28 mouse cellular contexts compared by ENCODE assay signal in the genomic region with DNA sequence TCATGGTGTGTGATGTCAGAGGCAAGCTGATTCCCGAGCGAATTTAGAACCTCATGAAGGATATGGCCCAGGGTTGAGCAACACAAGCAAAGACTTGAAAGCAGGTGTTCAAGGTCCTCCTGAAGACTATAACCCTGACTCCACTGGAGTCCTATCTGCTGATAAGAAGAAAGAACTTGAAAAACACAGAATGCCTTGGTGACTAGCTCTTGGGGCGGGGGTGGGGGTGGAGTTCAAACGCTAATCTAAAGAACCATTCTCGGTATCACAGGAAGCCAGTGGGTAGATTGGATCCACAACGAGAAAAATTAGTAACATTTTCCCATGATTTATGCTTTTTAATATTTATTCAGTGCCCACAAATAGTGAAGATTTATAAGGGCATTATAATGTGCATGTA.
"Had no signal": no experiment of that assay in that cellular context is flagged by ENCODE, and none has a peak within 500 bp of the region (broad histone marks: within the 10 kb centered on the region; RNA-seq: fewer than 3 reads in every experiment).

No protein-coding gene starts in this region.

- H3K27me3 ChIP-seq: heart, embryonic 13.5 days; heart, embryonic 15.5 days; hindbrain, embryonic 12.5 days; intestine, embryonic 15.5 days; kidney, embryonic 15.5 days; limb, embryonic 12.5 days; liver, embryonic 13.5 days had no signal

- H3K27ac ChIP-seq: gastrocnemius, adult 2 months; heart, adult 2 months; heart, embryonic 13.5 days; heart, embryonic 15.5 days; hindbrain, embryonic 10.5 days; hindbrain, embryonic 12.5 days; hindbrain, embryonic 14.5 days; intestine, embryonic 15.5 days; kidney, embryonic 15.5 days; kidney, postnatal 0 days; layer of hippocampus, adult 2 months; left cerebral cortex, adult 2 months; limb, embryonic 10.5 days; limb, embryonic 12.5 days; liver, embryonic 13.5 days had no signal

- H3K4me3 ChIP-seq: gastrocnemius, adult 2 months; heart, adult 2 months; heart, embryonic 13.5 days; heart, embryonic 15.5 days; hindbrain, embryonic 10.5 days; hindbrain, embryonic 12.5 days; intestine, embryonic 15.5 days; kidney, embryonic 15.5 days; layer of hippocampus, adult 2 months; left cerebral cortex, adult 2 months; limb, embryonic 10.5 days; limb, embryonic 12.5 days; liver, embryonic 13.5 days had no signal

- DNase-seq: gastrocnemius, adult 2 months; gastrocnemius, postnatal 10 days; gastrocnemius, postnatal 25 days; heart, adult 2 months; heart, postnatal 4 days; kidney, adult 18-20 months; kidney, adult 8-10 months; kidney, postnatal 14 days; kidney, postnatal 4 days; liver; liver, embryonic 13.5 days had no signal

- H3K36me3 ChIP-seq: heart, embryonic 13.5 days; heart, embryonic 15.5 days; hindbrain, embryonic 10.5 days; hindbrain, embryonic 12.5 days; intestine, embryonic 15.5 days; kidney, embryonic 15.5 days; limb, embryonic 10.5 days; limb, embryonic 12.5 days; liver, embryonic 13.5 days had no signal

- ATAC-seq: hindbrain, embryonic 16.5 days; inflammation-experienced regulatory T-cells, adult 6 months; intestine, embryonic 15.5 days; intestine, postnatal 0 days had no signal

- H3K9me3 ChIP-seq: heart, embryonic 13.5 days; heart, embryonic 15.5 days; hindbrain, embryonic 10.5 days; hindbrain, embryonic 12.5 days; intestine, embryonic 15.5 days; kidney, embryonic 15.5 days; limb, embryonic 10.5 days; limb, embryonic 12.5 days; liver, embryonic 13.5 days had no signal

- H3K4me1 ChIP-seq: heart, embryonic 13.5 days; heart, embryonic 15.5 days; hindbrain, embryonic 10.5 days; hindbrain, embryonic 12.5 days; intestine, embryonic 15.5 days; kidney, embryonic 15.5 days; limb, embryonic 12.5 days; liver, embryonic 13.5 days had no signal

- H3K4me2 ChIP-seq: heart, embryonic 11.5 days; heart, embryonic 13.5 days; heart, embryonic 15.5 days; hindbrain, embryonic 12.5 days; hindbrain, embryonic 14.5 days; intestine, embryonic 15.5 days; kidney, embryonic 15.5 days; limb, embryonic 12.5 days; liver, embryonic 11.5 days; liver, embryonic 13.5 days had no signal

- H3K9ac ChIP-seq: heart, embryonic 13.5 days; heart, embryonic 15.5 days; hindbrain, embryonic 12.5 days; hindbrain, embryonic 14.5 days; intestine, embryonic 15.5 days; kidney, embryonic 15.5 days; limb, embryonic 12.5 days; liver, embryonic 13.5 days had no signal
